Mouse (Mus musculus) lung, postnatal 0 days (tissue): Measurements from ENCODE around the gene Ncf1. TPM values are rescaled to one million over a fixed set of nuclear protein-coding genes. Genes with fewer than 3 reads are reported as not detected.

Experiments
- ATAC-seq: fragments of 200-750 bp; cut with Nextera tagmentation; 2 replicates; pipeline ENCODE4 v1.8.0; 2017; ENCODE audit warnings: moderate library complexity
- DNase-seq: peaks from one replicate; pipeline ENCODE4 v3.0.0-alpha.2; 2016; ENCODE audit warnings: low spot score
- H3K27ac ChIP-seq: fragments of 300-500 bp; sonication (generic); 2 replicates; pipeline ENCODE4 v1.5.1; 2014; ENCODE audit warnings: antibody characterized with exemption, mild to moderate bottlenecking, low read length, mixed read lengths
- H3K27me3 ChIP-seq: fragments of 300-500 bp; sonication (generic); replicated peaks from 2 replicates; pipeline ENCODE4 v1.6.1; 2014; ENCODE audit warnings: low read length, mixed read lengths; ENCODE audit not compliant: insufficient read depth
- H3K36me3 ChIP-seq: fragments of 300-500 bp; sonication (generic); 2 replicates; pipeline ENCODE4 v1.6.1; 2014; ENCODE audit warnings: low read length, mixed read lengths; ENCODE audit not compliant: insufficient read depth
- H3K4me1 ChIP-seq: fragments of 300-500 bp; sonication (generic); 2 replicates; pipeline ENCODE4 v1.6.1; 2014; ENCODE audit warnings: antibody characterized with exemption, low read depth, low read length, mixed read lengths; ENCODE audit not compliant: insufficient read depth
- H3K4me2 ChIP-seq: fragments of 300-500 bp; sonication (generic); replicated peaks from 2 replicates; pipeline ENCODE4 v1.6.1; 2014; ENCODE audit warnings: low read depth, mild to moderate bottlenecking, low read length, moderate library complexity, mixed read lengths
- H3K4me3 ChIP-seq: fragments of 300-500 bp; sonication (generic); 2 replicates; pipeline ENCODE4 v1.5.1; 2014; ENCODE audit warnings: low read depth, low read length
- H3K9ac ChIP-seq: fragments of 300-500 bp; sonication (generic); replicated peaks from 2 replicates; pipeline ENCODE4 v1.6.1; 2014; ENCODE audit warnings: low read depth, mild to moderate bottlenecking
- H3K9me3 ChIP-seq: fragments of 300-500 bp; sonication (generic); 2 replicates; pipeline ENCODE4 v1.6.1; 2016; ENCODE audit warnings: low read length, mixed read lengths
- CTCF ChIP-seq: IDR thresholded peaks from 2 replicates; pipeline ENCODE4 v1.5.1; 2016; ENCODE audit warnings: antibody characterized with exemption, mild to moderate bottlenecking
- EP300 ChIP-seq: IDR thresholded peaks from 2 replicates; pipeline ENCODE4 v1.6.1; 2016; ENCODE audit warnings: antibody characterized with exemption, mild to moderate bottlenecking, control low read depth
- WGBS: fragments of 180-500 bp; shearing (Covaris S2); extraction: QIAGEN DNeasy Blood & Tissue Kit; methylation state at CpG from one replicate; pipeline ENCODE4 v1.1.7; 2014; 5-methylcytosine and 5-hydroxymethylcytosine counted together
- polyA plus RNA-seq: library from polyadenylated mRNA; unstranded; fragments of >200 nt; fragmentation: Nextera tagmentation; extraction: Ambion mirVana; gene quantifications from 2 replicates; pipeline ENCODE4 v1.2.1, GENCODE M21; 2015

The Ncf1 gene
- polyA plus RNA-seq, 1 experiment from 2014 or later: 19.6 TPM

- WGBS: 36% methylated on average over 2 of the region's 2 CpGs
Measured at GRCm38 (mm10) chr5:134234205-134234604, 4.8 kb upstream of the Ncf1 start.

GRCm38 (mm10) chr5:134233244-134233651 is 3.8 kb upstream of the Ncf1 start:
- Histone ChIP-seq H3K4me1 (peaks cover 13% of the 10 kb centered on the region; the same call in 1 of the 2 replicates), H3K4me2 (no peak overlapping the region), H3K27me3 (no peaks in the 10 kb centered on the region), H3K36me3 (peaks cover 11% of the 10 kb centered on the region; the same call in 1 of the 2 replicates), H3K27ac (peak overlapping the region; percentile 74), H3K4me3 (no peak overlapping the region), H3K9ac (no peak overlapping the region), H3K9me3 (no peaks in the 10 kb centered on the region)
- WGBS: 31% methylated on average over 7 of the region's 7 CpGs
- peak; percentile 44 for DNase-seq
- no peak for ATAC-seq
- TF ChIP-seq EP300: no peak
- no peak for TF ChIP-seq CTCF

More at GRCm38 (mm10) chr5:134234205-134234604, 4.8 kb upstream of the Ncf1 start:
- Histone ChIP-seq H3K9me3 (no peaks in the 10 kb centered on the region), H3K9ac (no peak overlapping the region), H3K4me2 (no peak overlapping the region), H3K4me3 (no peak overlapping the region), H3K27me3 (no peaks in the 10 kb centered on the region), H3K4me1 (peaks cover 13% of the 10 kb centered on the region; the same call in 1 of the 2 replicates), H3K36me3 (peaks cover 20% of the 10 kb centered on the region; the same call in 1 of the 2 replicates), H3K27ac (peak overlapping the region; percentile 43; the same call in 1 of the 2 replicates)
- ATAC-seq: no peak
- TF ChIP-seq EP300 (no peak), CTCF (no peak)
- no peak for DNase-seq

- peak; percentile 49 for ATAC-seq
- Histone ChIP-seq H3K27me3 (no peaks in the 10 kb centered on the region), H3K4me1 (peaks cover 13% of the 10 kb centered on the region; the same call in 1 of the 2 replicates), H3K9me3 (no peaks in the 10 kb centered on the region), H3K4me3 (no peak overlapping the region), H3K27ac (peak overlapping the region; percentile 74), H3K9ac (no peak overlapping the region), H3K36me3 (peaks cover 5% of the 10 kb centered on the region; the same call in 1 of the 2 replicates), H3K4me2 (no peak overlapping the region; the same call in 1 of the 2 replicates)
- TF ChIP-seq EP300: no peak
- TF ChIP-seq CTCF: 0 out of 2 replicates have a peak, but pooled peaks have one; percentile 3
- peak; percentile 81 for DNase-seq
- WGBS: 14% methylated on average over 7 of the region's 7 CpGs
Measured at GRCm38 (mm10) chr5:134232568-134232967, 3.1 kb upstream of the Ncf1 start.

- Histone ChIP-seq H3K4me1 (peaks cover 13% of the 10 kb centered on the region; the same call in 1 of the 2 replicates), H3K4me3 (no peak overlapping the region), H3K9ac (no peak overlapping the region), H3K27me3 (no peaks in the 10 kb centered on the region), H3K36me3 (peaks cover under 1% of the 10 kb centered on the region; the same call in 1 of the 2 replicates), H3K9me3 (no peaks in the 10 kb centered on the region), H3K4me2 (no peak overlapping the region; the same call in 1 of the 2 replicates), H3K27ac (peak overlapping the region; percentile 74)
- TF ChIP-seq CTCF (no peak), EP300 (no peak)
- peak; percentile 81 for DNase-seq
- 24% methylated on average over 6 of the region's 6 CpGs for WGBS
- peak; percentile 63 for ATAC-seq
Measured at GRCm38 (mm10) chr5:134232111-134232510, 2.7 kb upstream of the Ncf1 start.

- no peak for ATAC-seq
- H3K4me2 ChIP-seq: no peak overlapping the region
- DNase-seq: peak; percentile 48
- peak overlapping the region; percentile 74 for H3K27ac ChIP-seq
- WGBS: 48% methylated on average over 5 of the region's 5 CpGs
- H3K36me3 ChIP-seq: no peaks in the 10 kb centered on the region
- H3K4me3 ChIP-seq: no peak overlapping the region
- H3K9me3 ChIP-seq: no peaks in the 10 kb centered on the region
- H3K27me3 ChIP-seq: no peaks in the 10 kb centered on the region
- H3K4me1 ChIP-seq: peaks cover 13% of the 10 kb centered on the region; the same call in 1 of the 2 replicates
- H3K9ac ChIP-seq: no peak overlapping the region
- TF ChIP-seq CTCF: no peak
- no peak for TF ChIP-seq EP300
Measured at GRCm38 (mm10) chr5:134231376-134231775, 2.0 kb upstream of the Ncf1 start.

- WGBS: 48% methylated on average over 6 of the region's 6 CpGs
- Histone ChIP-seq H3K27ac (peak overlapping the region; percentile 78), H3K4me3 (peak overlapping the region; percentile 8; the same call in 1 of the 2 replicates), H3K4me1 (peaks cover 5% of the 10 kb centered on the region; the same call in 1 of the 2 replicates), H3K4me2 (peak overlapping the region; percentile 29; the same call in 1 of the 2 replicates), H3K9ac (no peak overlapping the region), H3K27me3 (no peaks in the 10 kb centered on the region), H3K36me3 (no peaks in the 10 kb centered on the region), H3K9me3 (no peaks in the 10 kb centered on the region)
- TF ChIP-seq EP300: 0 out of 2 replicates have a peak, but pooled peaks have one; percentile 26
- TF ChIP-seq CTCF: no peak
- ATAC-seq: 0 out of 2 replicates have a peak, but pooled peaks have one; percentile 8
- DNase-seq: peak; percentile 41
Measured at GRCm38 (mm10) chr5:134228249-134228638, 1.2 kb downstream of the Ncf1 start.
